Mouse (Mus musculus) thymus, adult 2 months (tissue): ENCODE data around the gene Zfp57.
"Not testable (repeated sequence)": the region's sequence is repeated elsewhere in the genome, so short reads cannot be mapped to it uniquely, and the experiment has no call there.

Experiments
- CTCF ChIP-seq: fragments of 200-500 bp; IDR thresholded peaks from 2 replicates; pipeline ENCODE4 v1.5.1; 2012; ENCODE audit warnings: mild to moderate bottlenecking, control low read depth, low read length, moderate library complexity, borderline replicate concordance; ENCODE audit not compliant: control insufficient read depth, poor library complexity, insufficient read depth; ENCODE audit errors: extremely low read depth
- POLR2A ChIP-seq: fragments of 200-500 bp; IDR thresholded peaks from 2 replicates; pipeline ENCODE4 v1.6.1; 2012; ENCODE audit warnings: mild to moderate bottlenecking, low read length, control low read depth, moderate library complexity; ENCODE audit not compliant: control insufficient read depth, poor library complexity, insufficient read depth; ENCODE audit errors: extremely low read depth

- not testable (repeated sequence) for TF ChIP-seq CTCF, POLR2A
These were observed 10.3 kb upstream of the Zfp57 start for GRCm38 (mm10) chr17:36990630-36991029.
